Mouse (Mus musculus) left cerebral cortex, adult 2 months (tissue): ENCODE data around the gene Eif2b4. TPM values are rescaled to one million over a fixed set of nuclear protein-coding genes. Genes with fewer than 3 reads are reported as not detected.
A peak's percentile ranks its signal among the peaks of the same experiment; 100 is the strongest.

ENCODE experiments used
- DNase-seq, 2 experiments: peaks; one replicate each; pipeline ENCODE4 v3.0.0; 2021 to 2022; ENCODE audit warnings: low spot score in 2 of 2, mixed read lengths in 1 of 2; ENCODE audit errors: extremely low spot score in 1 of 2
- H3K27ac ChIP-seq: fragments of 200-600 bp; 2 replicates; pipeline ENCODE4 v1.8.1; 2022
- H3K4me3 ChIP-seq: fragments of 200-600 bp; 2 replicates; pipeline ENCODE4 v1.8.1; 2022
- CTCF ChIP-seq: fragments of 200-600 bp; IDR thresholded peaks from 2 replicates; pipeline ENCODE4 v1.8.1; 2022; ENCODE audit warnings: antibody characterized with exemption, mild to moderate bottlenecking, moderate library complexity
- intact Hi-C: fragments of 180-260 bp; cut with DNase I; formaldehyde crosslinking; loops from one replicate; pipeline ENCODE4 v1.15.1; 2025
- total RNA-seq, 2 experiments: library from RNA; stranded (reverse); gene quantifications; 2 replicates each; pipeline ENCODE4 v1.2.3; 2021

The Eif2b4 gene
- total RNA-seq, 2 experiments from 2014 or later = 39.7 to 43.7 TPM

DNA sequence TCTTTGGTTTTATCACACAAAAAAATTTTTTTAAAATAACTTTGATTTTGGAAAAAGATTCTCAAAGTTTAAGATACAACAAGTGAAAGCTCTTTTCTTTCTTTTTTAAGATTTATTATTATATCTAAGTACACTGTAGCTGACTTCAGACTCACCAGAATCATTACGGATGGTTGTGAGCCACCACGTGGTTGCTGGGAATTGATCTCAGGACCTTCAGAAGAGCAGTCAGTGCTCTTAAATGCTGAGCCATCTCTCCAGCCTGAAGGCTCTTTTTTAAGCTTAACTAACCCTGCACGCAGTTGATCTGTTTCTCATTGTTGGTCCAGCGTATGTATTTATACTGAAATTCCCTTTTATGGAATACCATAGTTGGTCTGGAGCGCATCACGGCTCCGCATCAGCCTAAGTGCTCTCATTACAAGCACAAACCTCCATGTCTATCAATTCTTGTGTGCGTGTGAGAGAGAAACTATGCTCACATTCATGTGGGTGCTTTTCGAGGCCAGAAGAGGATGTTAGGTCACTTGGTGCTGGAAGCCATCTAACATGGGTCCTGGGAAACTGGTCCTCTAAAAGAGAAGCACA is 12.0 kb downstream of the Eif2b4 start:
- TF ChIP-seq CTCF = no peak
- intact Hi-C loops = no loop called here
- no peak overlapping the region for H3K27ac ChIP-seq

DNA sequence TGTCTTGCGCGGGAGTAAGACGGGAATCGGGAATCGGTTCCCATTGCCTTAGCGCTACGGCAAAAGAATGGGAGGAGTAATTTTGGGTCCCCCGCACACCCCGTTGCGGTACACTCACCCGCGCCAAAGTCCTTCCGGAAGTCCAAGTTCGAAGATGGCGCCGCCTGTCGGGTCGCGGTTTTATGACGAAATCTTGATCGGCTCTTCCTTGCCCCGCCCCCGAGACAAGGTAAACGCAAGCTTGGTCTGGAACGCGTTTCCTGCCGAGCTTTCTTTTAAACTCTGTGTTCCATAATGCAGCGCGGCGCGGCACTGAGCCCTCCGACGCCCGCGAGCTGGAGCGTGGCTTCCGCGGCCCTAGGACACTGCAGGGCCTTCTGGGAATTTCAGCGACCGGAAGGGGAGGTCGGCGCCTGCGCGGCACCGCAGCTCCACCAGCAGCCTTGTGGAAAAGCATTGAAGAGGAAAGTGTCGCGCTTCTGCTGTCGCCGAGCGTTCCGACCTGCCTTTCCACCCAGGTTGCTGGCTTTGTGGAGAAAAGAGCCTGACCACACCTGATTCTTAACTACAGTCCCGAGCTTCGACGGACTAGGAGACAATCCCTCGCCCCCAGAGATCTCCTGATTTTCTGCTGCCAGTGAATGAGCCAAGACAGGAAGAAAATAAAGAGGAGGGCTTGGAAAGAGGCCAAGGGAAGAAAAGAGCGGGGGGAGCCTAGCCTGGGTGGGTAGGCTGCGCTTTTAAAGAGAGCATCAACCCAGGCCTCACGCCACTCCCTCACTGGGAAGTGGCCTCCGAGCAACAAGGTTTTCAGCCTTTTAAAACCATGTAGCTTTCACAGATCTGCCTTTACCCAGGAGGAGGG is 13.2 kb downstream of the Eif2b4 start, which contains the start of the genes Gm29609 and Gtf3c2:
TSS of gene Gm29609 (minus strand) at position 146 of the 865 bp plus-strand sequence.
TSS of gene Gtf3c2 (minus strand) at position 379 of the 865 bp plus-strand sequence.
- no peak; the same call in 1 of the 2 replicates for TF ChIP-seq CTCF
- H3K27ac ChIP-seq = peak within 1 kb of the TSS; percentile 96
- peak within 1 kb of the TSS; percentile 91 for H3K4me3 ChIP-seq
- DNase-seq = peak; percentile 96
- intact Hi-C loops = loop anchor here (1.0 kb wide), 2 partner anchors 13 to 26 kb away; partner anchors contain the start of genes Eif2b4, Mpv17 and Snx17

More for the DNA sequence above, 12.0 kb downstream of the Eif2b4 start:
- DNase-seq = no peak
- H3K4me3 ChIP-seq = no peak overlapping the region

DNA sequence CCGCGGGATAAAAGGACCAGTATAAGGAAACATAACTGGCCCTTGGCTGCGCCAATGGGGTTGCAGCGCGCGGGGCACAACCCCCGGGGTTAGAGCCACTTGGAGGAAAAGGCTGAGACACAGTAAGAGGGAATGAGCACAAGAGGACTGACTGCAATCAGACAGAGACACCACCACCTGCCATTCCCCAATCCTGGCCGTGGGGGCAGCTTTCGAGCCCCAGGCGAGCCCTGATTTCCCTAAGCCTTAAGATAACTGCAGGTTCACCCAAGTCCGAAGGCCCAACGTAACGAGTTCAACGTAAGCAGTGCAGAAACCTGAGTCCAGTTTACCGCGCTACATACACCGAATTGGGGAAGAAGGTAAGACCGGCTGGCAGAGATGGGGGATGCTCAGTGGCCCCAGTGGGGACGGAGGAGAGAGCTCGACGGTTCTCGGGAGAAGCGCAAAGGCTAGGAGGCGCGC is 13.9 kb downstream of the Eif2b4 start:
- Histone ChIP-seq H3K4me3 (peak overlapping the region; percentile 91), H3K27ac (peak overlapping the region; percentile 96)
- intact Hi-C loops = loop anchor here (1.0 kb wide), 1 partner anchor 25 kb away; the partner anchor contains the start of gene Mpv17
- DNase-seq = peak in 1 of 2 experiments; percentile 26
- TF ChIP-seq CTCF = no peak; the same call in 1 of the 2 replicates

DNA sequence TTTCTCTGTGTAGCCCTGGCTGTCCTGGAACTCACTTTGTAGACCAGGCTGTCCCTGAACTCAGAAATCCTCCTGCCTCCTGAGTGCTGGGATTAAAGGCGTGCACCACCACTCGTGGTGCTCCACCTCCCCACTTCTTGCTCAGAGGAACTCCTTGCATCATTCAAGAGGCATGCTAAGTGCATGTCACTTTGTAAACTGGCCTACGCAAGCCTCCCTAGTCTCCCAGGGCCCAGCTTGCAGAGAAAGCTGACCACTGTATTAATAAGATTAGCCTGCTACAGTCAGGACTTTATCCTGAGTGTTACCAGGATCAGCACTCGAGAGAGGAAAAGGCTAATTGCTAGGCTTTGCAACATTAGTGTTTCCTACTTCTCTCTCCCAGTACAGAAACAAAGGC is 24.6 kb downstream of the Eif2b4 start:
- no peak overlapping the region for H3K27ac ChIP-seq
- no peak for DNase-seq
- H3K4me3 ChIP-seq = no peak overlapping the region
- intact Hi-C loops = no loop called here
- no peak for TF ChIP-seq CTCF

DNA sequence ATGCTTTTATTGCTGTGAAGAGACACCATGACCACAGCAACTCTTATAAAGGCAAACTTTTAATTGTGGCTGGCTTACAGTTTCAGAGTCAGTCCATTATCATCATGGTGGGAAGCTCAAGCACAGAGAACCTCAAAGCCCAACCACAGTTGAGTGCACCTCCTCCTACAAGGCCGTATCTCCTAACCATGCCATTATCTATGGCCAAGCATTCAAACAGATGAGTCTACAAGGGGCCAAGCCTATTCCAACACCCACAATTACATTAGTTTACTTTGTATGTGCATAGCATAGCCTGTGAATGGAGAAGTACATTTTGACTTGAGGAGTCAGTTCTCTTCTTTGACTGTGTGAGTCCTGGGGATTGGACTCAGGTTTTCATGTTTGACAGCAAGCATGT is 28.4 kb downstream of the Eif2b4 start:
- Histone ChIP-seq H3K27ac (no peak overlapping the region), H3K4me3 (no peak overlapping the region)
- DNase-seq = no peak
- intact Hi-C loops = no loop called here
- TF ChIP-seq CTCF = no peak

DNA sequence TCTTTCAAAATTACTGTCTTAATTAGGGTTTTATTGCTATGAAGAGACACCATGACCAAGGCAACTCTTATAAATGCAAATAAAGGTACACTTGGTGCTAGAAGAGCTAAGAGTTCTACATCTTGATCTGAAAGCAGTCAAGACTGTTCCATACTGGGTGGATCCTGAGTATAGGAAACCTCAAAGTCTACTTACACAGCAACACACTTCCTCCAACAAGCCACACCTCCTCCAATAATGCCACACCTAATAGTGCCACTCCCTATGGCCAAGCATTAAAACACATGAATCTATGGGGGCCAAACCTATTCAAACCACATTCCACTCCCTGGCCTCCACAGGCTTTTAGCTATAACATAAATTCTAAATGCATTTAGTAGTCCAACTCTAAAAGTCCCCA is 30.8 kb downstream of the Eif2b4 start:
- TF ChIP-seq CTCF = no peak
- H3K4me3 ChIP-seq = no peak overlapping the region
- intact Hi-C loops = no loop called here

DNA sequence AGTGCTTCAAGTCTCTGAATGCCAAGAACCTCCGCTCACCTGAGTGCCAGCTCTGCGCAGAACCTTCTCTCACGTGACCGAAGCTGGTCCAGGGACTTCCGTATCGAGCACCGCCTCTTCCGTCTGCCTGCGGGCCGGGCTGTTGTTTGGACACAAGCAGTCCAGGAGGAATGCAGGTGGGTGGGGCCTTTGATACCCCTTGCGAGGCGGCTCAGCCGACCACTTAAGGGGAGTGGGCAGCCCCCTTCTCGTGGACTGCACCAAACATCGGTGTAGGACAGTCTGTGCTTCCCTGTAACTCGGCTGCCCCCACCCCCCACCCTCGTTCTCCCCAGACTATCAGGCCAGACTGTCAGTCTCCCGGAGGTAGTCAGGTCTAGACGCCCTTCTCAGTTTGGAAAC is 39.1 kb downstream of the Eif2b4 start, which contains the start of gene Mpv17:
TSS of gene Mpv17 (minus strand) at position 100 of the 402 bp plus-strand sequence.
- intact Hi-C loops = loop anchor here (1.0 kb wide), 1 partner anchor 25 kb away; the partner anchor contains the start of gene Gm29609
- DNase-seq = peak; percentile 80 to 82
- H3K27ac ChIP-seq = peak within 1 kb of the TSS; percentile 86
- peak within 1 kb of the TSS; percentile 88 for H3K4me3 ChIP-seq
- no peak for TF ChIP-seq CTCF

More for the DNA sequence above, 30.8 kb downstream of the Eif2b4 start:
- H3K27ac ChIP-seq = no peak overlapping the region
- DNase-seq = no peak

DNA sequence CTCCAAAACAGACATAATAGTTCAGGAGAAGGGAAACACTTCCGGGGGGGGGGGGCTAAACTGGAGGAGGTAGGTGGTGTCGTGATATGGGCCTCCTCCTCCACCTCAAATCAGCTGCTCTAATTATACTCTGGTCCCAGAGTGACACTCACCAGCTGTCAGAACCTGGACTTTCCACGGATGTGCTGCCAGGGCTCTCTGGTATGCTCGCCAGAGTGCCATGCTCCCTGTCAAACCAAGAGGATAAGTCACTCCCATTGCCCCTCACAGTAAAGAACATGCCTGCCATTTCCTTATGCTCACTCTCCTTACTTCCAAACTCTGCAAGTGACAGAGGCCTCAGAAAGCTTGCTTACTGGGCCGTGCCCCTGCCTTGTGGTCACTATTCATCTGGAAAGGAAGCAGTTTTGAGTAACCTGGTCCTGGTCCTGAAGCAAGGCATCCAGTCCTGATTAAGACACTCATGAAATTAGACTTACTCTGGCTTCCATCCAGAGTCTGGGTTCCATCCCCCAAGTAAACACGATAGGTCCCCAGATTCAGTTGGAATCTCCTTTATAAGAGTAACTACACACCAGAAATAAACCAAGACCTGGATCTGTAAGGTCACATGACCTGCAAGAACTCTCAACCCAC is 39.6 kb downstream of the Eif2b4 start:
- no peak for DNase-seq
- TF ChIP-seq CTCF = no peak
- Histone ChIP-seq H3K4me3 (peak overlapping the region; percentile 88), H3K27ac (peak overlapping the region; percentile 86)
- intact Hi-C loops = loop anchor here (1.0 kb wide), 1 partner anchor 26 kb away; the partner anchor contains the start of gene Gm29609

DNA sequence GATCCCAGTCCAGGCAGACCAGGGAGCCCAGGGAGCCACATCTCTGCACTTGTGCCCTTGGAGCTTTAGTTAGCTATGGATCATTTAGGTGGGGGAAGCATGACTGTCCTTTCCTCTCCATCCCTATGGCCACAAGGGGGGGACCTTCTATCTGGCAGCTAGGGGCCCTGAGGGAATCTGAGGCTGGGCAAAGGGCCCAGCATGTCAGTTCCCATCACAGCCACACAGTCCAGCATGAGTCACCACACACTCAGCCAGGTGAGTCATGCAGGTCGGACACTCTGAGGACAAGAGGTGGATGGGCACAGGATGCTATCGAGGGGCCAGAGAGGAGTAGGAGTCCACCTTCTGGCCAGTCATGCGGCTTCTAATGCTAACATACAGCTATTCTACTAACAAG is 41.5 kb downstream of the Eif2b4 start:
- TF ChIP-seq CTCF = no peak; the same call in 1 of the 2 replicates
- Histone ChIP-seq H3K27ac (no peak overlapping the region), H3K4me3 (no peak overlapping the region)
- intact Hi-C loops = no loop called here
- no peak for DNase-seq

DNA sequence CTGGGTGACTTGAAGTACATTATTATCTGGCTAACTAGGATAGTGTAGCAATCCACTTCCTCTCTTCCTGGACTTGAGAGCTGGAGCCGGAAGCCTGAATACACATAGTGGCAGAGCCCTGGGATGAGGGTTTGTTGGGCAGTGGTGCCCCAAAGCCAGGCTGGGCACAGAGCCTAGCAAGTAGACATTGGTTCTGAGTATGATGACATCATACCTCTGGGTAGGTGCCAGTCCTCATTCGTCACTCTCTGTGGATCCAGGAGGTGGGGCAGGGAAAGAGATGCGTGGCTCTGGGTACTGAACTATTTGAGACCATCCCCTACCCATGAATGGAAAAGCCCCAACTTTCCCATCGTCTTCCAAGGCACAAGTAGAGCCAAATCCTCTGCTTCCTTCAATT is 43.4 kb downstream of the Eif2b4 start:
- Histone ChIP-seq H3K27ac (no peak overlapping the region), H3K4me3 (no peak overlapping the region)
- TF ChIP-seq CTCF = no peak
- intact Hi-C loops = no loop called here
- DNase-seq = no peak

DNA sequence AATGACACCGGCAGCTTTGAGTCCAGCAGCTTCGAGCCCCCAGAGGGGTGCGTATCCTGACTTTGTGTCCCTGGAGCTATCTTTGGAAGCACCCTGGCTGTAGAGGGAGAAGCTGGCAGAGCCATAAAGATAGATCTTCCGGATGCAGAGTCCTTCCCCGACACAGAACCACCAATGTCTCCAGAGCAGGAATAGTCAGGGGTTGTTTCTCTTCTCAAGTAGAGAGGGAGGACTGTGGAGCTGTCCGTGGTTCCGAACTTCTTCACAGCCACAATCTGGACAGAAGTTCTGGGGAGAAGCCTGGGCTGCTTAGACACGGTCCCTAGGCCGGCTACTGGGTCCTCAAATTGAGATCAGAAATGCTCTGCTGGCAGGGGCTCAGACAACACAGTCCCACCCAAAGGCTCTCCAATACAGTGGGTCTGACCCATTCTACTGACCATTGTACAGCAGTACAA is 54.2 kb downstream of the Eif2b4 start:
- H3K27ac ChIP-seq = no peak overlapping the region
- H3K4me3 ChIP-seq = no peak overlapping the region
- no peak for TF ChIP-seq CTCF
- intact Hi-C loops = no loop called here
- no peak for DNase-seq
